Mouse (Mus musculus): ENCODE data around the gene Amfr.

Gene Amfr

GRCm38 (mm10) chr8:93980141-93980540, 32.5 kb downstream of the Amfr start:
- no peak for DNase-seq

- DNase-seq = no peak
These were observed 36.0 kb downstream of the Amfr start for GRCm38 (mm10) chr8:93976446-93977211.

- no peak for DNase-seq
These were observed 37.3 kb downstream of the Amfr start for GRCm38 (mm10) chr8:93975358-93975757.

GRCm38 (mm10) chr8:93974602-93975186, 37.9 kb downstream of the Amfr start:
- no peak for DNase-seq

GRCm38 (mm10) chr8:93973831-93974375, 38.7 kb downstream of the Amfr start:
- no peak for DNase-seq

- no peak for DNase-seq
These were observed 39.5 kb downstream of the Amfr start for GRCm38 (mm10) chr8:93972971-93973734.

GRCm38 (mm10) chr8:93972211-93972610, 40.4 kb downstream of the Amfr start:
- no peak for DNase-seq

- no peak for DNase-seq
These were observed 41.2 kb downstream of the Amfr start for GRCm38 (mm10) chr8:93971451-93971850.

GRCm38 (mm10) chr8:93969626-93970340, 42.9 kb downstream of the Amfr start:
- no peak for DNase-seq

GRCm38 (mm10) chr8:93968293-93968692, 44.3 kb downstream of the Amfr start:
- DNase-seq = no peak

GRCm38 (mm10) chr8:93960909-93961308, 51.7 kb downstream of the Amfr start:
- DNase-seq = no peak

- no peak for DNase-seq
These were observed 54.2 kb downstream of the Amfr start for GRCm38 (mm10) chr8:93958402-93958801.

GRCm38 (mm10) chr8:93952511-93952910, 60.1 kb downstream of the Amfr start:
- DNase-seq = no peak

GRCm38 (mm10) chr8:93950133-93950532, 62.5 kb downstream of the Amfr start:
- no peak for DNase-seq

- DNase-seq = no peak
These were observed 66.2 kb downstream of the Amfr start for GRCm38 (mm10) chr8:93946397-93946796.

- DNase-seq = no peak
These were observed 66.9 kb downstream of the Amfr start for GRCm38 (mm10) chr8:93945781-93946180.

- no peak for DNase-seq
These were observed 71.0 kb downstream of the Amfr start for GRCm38 (mm10) chr8:93941636-93942054.

GRCm38 (mm10) chr8:93940542-93941423, 71.9 kb downstream of the Amfr start:
- DNase-seq = no peak

GRCm38 (mm10) chr8:93938193-93938592, 74.4 kb downstream of the Amfr start:
- no peak for DNase-seq

- DNase-seq = no peak
These were observed 79.4 kb downstream of the Amfr start for GRCm38 (mm10) chr8:93933288-93933687.

- DNase-seq = peak; percentile 73
These were observed 79.8 kb downstream of the Amfr start for GRCm38 (mm10) chr8:93932873-93933272.

GRCm38 (mm10) chr8:93931336-93931735, 81.3 kb downstream of the Amfr start:
- DNase-seq = no peak

Data from thymus, postnatal 25 days (tissue).